Mouse (Mus musculus): Measurements from ENCODE around the gene Acan. TPM values are rescaled to one million over a fixed set of nuclear protein-coding genes. Genes with fewer than 3 reads are reported as not detected.

Acan gene
- polyA plus RNA-seq, 1 experiment from 2014 or later, result 0.24 TPM

DNA sequence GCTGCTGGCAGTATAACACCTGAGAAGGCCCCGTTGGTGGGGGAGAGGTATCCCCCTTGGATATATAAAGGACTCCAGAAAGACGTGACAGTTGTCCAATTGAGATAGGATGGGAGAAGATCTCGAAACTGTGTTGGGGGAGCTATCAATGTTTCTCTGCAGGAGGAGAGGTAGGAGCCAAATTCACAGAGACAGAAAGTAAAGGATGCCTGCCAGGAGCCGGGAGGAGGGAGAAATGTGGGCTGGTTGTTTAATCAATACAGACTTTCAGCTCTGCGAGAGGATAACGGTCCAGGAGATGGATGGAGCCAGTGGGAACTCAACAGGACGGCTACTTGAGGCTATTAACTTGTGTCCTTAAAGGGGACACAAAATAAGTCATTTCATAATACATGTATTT lies 14.2 kb downstream of the Acan start:
- H3K4me2 ChIP-seq (ENCODE audit: low read length), result no peak overlapping the region
- no peaks in the 10 kb centered on the region; the same call in 1 of the 2 replicates for H3K4me1 ChIP-seq (ENCODE audit: control insufficient read depth, insufficient read depth, low read length)
- no peaks in the 10 kb centered on the region for H3K36me3 ChIP-seq (ENCODE audit: control insufficient read depth, insufficient read depth, low read length)
- H3K9me3 ChIP-seq (replicated peaks; ENCODE audit: control insufficient read depth, low read length, poor library complexity, severe bottlenecking), result no peaks in the 10 kb centered on the region
- H3K4me3 ChIP-seq (ENCODE audit: low read depth, low read length), result no peak overlapping the region
- WGBS, result 66% methylated on average over 7 of the region's 7 CpGs
- H3K27ac ChIP-seq (ENCODE audit: low read length), result no peak overlapping the region
- H3K27me3 ChIP-seq (ENCODE audit: control insufficient read depth, insufficient read depth, low read depth, low read length), result no peaks in the 10 kb centered on the region
- no peak overlapping the region for H3K9ac ChIP-seq (ENCODE audit: low read depth, low read length)
- ATAC-seq, result no peak

GRCm38 (mm10) chr7:79068231-79068630 lies 14.9 kb downstream of the Acan start:
- H3K4me3 ChIP-seq (ENCODE audit: low read depth, low read length), result no peak overlapping the region
- no peak for ATAC-seq
- WGBS, result 62% methylated on average over 4 of the region's 4 CpGs

DNA sequence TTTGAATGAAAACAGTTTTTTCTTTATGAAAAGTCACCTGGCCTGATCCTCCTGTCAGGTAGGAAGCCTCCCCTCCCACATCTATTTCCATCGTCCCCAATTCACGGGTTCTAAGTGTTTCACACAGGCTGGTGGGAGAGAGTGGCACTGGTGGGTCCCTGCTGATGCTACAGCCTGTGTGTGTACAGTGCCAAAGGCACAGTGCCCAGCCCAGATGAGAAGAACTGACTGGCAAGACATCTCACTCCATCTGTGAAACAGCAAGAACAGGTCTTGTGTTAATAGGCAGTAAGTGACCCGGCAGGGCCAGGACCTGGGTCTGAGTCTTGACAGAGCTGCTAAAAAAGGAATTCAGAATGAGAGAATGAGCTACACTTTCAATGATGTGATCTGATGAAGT lies 25.9 kb downstream of the Acan start:
- no peaks in the 10 kb centered on the region for H3K9me3 ChIP-seq (replicated peaks; ENCODE audit: control insufficient read depth, low read length, poor library complexity, severe bottlenecking)
- H3K27me3 ChIP-seq (ENCODE audit: control insufficient read depth, insufficient read depth, low read depth, low read length), result no peaks in the 10 kb centered on the region
- no peaks in the 10 kb centered on the region for H3K4me1 ChIP-seq (ENCODE audit: control insufficient read depth, insufficient read depth, low read length)
- WGBS, result 75% methylated on average over 3 of the region's 3 CpGs
- no peak overlapping the region for H3K4me2 ChIP-seq (ENCODE audit: low read length)
- no peak overlapping the region for H3K27ac ChIP-seq (ENCODE audit: low read length)
- H3K4me3 ChIP-seq (ENCODE audit: low read depth, low read length), result no peak overlapping the region
- no peaks in the 10 kb centered on the region for H3K36me3 ChIP-seq (ENCODE audit: control insufficient read depth, insufficient read depth, low read length)
- no peak for ATAC-seq
- no peak overlapping the region for H3K9ac ChIP-seq (ENCODE audit: low read depth, low read length)

More at GRCm38 (mm10) chr7:79068231-79068630, 14.9 kb downstream of the Acan start:
- Histone ChIP-seq H3K27ac (ENCODE audit: low read length) (no peak overlapping the region), H3K4me1 (ENCODE audit: control insufficient read depth, insufficient read depth, low read length) (no peaks in the 10 kb centered on the region; the same call in 1 of the 2 replicates), H3K9ac (ENCODE audit: low read depth, low read length) (no peak overlapping the region), H3K9me3 (replicated peaks; ENCODE audit: control insufficient read depth, low read length, poor library complexity, severe bottlenecking) (no peaks in the 10 kb centered on the region), H3K27me3 (ENCODE audit: control insufficient read depth, insufficient read depth, low read depth, low read length) (no peaks in the 10 kb centered on the region), H3K36me3 (ENCODE audit: control insufficient read depth, insufficient read depth, low read length) (no peaks in the 10 kb centered on the region), H3K4me2 (ENCODE audit: low read length) (no peak overlapping the region)

- Histone ChIP-seq H3K36me3 (ENCODE audit: control insufficient read depth, insufficient read depth, low read length) (no peaks in the 10 kb centered on the region), H3K4me1 (ENCODE audit: control insufficient read depth, insufficient read depth, low read length) (no peaks in the 10 kb centered on the region), H3K4me2 (ENCODE audit: low read length) (no peak overlapping the region), H3K27ac (ENCODE audit: low read length) (no peak overlapping the region), H3K4me3 (ENCODE audit: low read depth, low read length) (no peak overlapping the region), H3K9ac (ENCODE audit: low read depth, low read length) (no peak overlapping the region), H3K9me3 (replicated peaks; ENCODE audit: control insufficient read depth, low read length, poor library complexity, severe bottlenecking) (no peaks in the 10 kb centered on the region), H3K27me3 (ENCODE audit: control insufficient read depth, insufficient read depth, low read depth, low read length) (no peaks in the 10 kb centered on the region)
- ATAC-seq, result peak; percentile 73
- WGBS, result 24% methylated on average over 7 of the region's 7 CpGs
Observed at GRCm38 (mm10) chr7:79080572-79081399, 27.5 kb downstream of the Acan start.

DNA sequence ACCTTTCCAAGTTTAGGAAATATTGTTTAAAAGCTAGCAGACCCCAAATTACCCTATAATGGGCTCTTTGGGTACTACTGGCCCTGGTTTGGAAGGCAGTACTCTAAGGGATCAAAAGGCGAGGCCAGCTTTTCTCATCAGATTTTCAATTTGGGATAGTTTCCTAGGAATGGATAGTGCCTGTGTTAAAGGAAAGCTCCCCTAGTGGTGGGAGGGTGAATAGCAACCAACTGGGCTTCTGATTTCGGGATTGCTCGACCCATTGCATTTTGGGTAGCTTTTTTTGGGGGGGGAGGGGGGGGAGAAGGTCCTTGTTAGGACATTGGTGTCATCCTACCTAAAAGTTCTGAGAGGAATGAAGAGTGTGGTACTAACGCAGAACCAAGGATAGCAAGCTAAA lies 35.8 kb downstream of the Acan start:
- H3K4me2 ChIP-seq (ENCODE audit: low read length), result no peak overlapping the region
- no peaks in the 10 kb centered on the region for H3K9me3 ChIP-seq (replicated peaks; ENCODE audit: control insufficient read depth, low read length, poor library complexity, severe bottlenecking)
- no peaks in the 10 kb centered on the region for H3K4me1 ChIP-seq (ENCODE audit: control insufficient read depth, insufficient read depth, low read length)
- H3K9ac ChIP-seq (ENCODE audit: low read depth, low read length), result no peak overlapping the region
- H3K27ac ChIP-seq (ENCODE audit: low read length), result no peak overlapping the region
- 72% methylated on average over 4 of the region's 4 CpGs for WGBS
- no peaks in the 10 kb centered on the region for H3K36me3 ChIP-seq (ENCODE audit: control insufficient read depth, insufficient read depth, low read length)
- no peaks in the 10 kb centered on the region for H3K27me3 ChIP-seq (ENCODE audit: control insufficient read depth, insufficient read depth, low read depth, low read length)
- H3K4me3 ChIP-seq (ENCODE audit: low read depth, low read length), result no peak overlapping the region
- no peak for ATAC-seq

DNA sequence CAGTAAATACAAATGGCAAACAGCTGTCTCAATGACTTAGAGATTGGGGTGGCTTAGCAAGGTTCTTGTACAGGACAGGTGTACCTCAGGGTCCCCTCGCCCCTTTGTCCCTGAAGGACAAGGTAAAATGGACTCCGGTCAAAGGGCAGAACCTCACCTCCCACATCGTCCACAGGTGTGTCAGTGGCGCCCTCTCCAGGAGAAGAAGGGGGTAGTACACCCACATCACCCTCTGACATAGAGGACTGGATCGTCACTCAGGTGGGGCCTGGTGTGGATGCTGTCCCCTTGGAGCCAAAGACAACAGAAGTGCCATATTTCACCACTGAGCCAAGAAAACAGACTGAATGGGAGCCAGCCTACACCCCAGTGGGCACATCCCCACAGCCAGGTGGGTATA lies 43.2 kb downstream of the Acan start:
- H3K9ac ChIP-seq (ENCODE audit: low read depth, low read length), result no peak overlapping the region
- ATAC-seq, result no peak
- no peak overlapping the region for H3K27ac ChIP-seq (ENCODE audit: low read length)
- 81% methylated on average over 5 of the region's 5 CpGs for WGBS
- no peaks in the 10 kb centered on the region for H3K27me3 ChIP-seq (ENCODE audit: control insufficient read depth, insufficient read depth, low read depth, low read length)
- no peak overlapping the region for H3K4me3 ChIP-seq (ENCODE audit: low read depth, low read length)
- H3K4me2 ChIP-seq (ENCODE audit: low read length), result no peak overlapping the region
- H3K36me3 ChIP-seq (ENCODE audit: control insufficient read depth, insufficient read depth, low read length), result no peaks in the 10 kb centered on the region
- no peaks in the 10 kb centered on the region for H3K9me3 ChIP-seq (replicated peaks; ENCODE audit: control insufficient read depth, low read length, poor library complexity, severe bottlenecking)
- H3K4me1 ChIP-seq (ENCODE audit: control insufficient read depth, insufficient read depth, low read length), result no peaks in the 10 kb centered on the region

DNA sequence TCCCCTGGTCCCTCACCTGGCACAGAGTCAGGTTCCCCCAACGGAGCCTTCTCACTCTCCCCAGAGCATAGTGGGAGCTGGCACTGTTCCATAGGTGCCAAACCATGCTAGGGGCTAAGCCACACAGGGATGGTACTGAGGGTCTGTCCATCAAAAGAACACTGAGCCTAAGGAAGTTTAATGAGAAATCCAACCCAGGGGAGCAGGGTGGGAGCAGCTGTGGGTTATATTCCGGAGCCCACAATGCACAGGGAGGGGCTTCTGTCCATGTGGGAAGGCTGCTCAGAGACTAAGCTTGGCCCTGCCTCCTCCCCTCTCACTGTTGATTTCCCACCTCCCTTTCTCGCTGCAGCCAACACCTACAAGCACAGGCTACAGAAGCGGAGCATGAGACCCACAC lies 60.6 kb downstream of the Acan start:
- H3K36me3 ChIP-seq (ENCODE audit: control insufficient read depth, insufficient read depth, low read length), result no peaks in the 10 kb centered on the region
- H3K4me3 ChIP-seq (ENCODE audit: low read depth, low read length), result no peak overlapping the region
- no peaks in the 10 kb centered on the region for H3K9me3 ChIP-seq (replicated peaks; ENCODE audit: control insufficient read depth, low read length, poor library complexity, severe bottlenecking)
- no peak overlapping the region for H3K9ac ChIP-seq (ENCODE audit: low read depth, low read length)
- H3K4me1 ChIP-seq (ENCODE audit: control insufficient read depth, insufficient read depth, low read length), result no peaks in the 10 kb centered on the region; the same call in 1 of the 2 replicates
- no peak overlapping the region for H3K27ac ChIP-seq (ENCODE audit: low read length)
- WGBS, result 30% methylated on average over 4 of the region's 4 CpGs
- no peaks in the 10 kb centered on the region for H3K27me3 ChIP-seq (ENCODE audit: control insufficient read depth, insufficient read depth, low read depth, low read length)
- 0 out of 2 replicates have a peak, but pooled peaks have one; percentile 42 for ATAC-seq
- H3K4me2 ChIP-seq (ENCODE audit: low read length), result no peak overlapping the region

DNA sequence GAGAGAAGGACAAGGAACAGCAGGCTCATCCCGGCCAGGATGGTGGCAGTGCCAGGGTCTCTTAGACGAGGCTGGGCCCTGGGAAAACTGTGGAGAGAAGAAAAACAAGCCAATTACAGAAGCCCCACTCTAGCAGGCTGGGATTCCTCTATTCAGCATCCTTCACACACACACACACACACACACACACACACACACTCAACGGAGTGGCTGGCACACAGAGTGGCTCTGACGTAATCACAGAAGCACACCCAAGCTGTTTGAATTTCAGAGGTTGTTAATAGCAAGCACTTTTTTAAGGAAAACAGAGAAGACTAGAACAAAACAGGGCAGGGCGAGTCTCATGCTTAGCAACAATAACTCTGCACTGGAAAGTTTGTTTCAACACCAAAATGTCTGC lies 70.2 kb downstream of the Acan start:
- no peak overlapping the region for H3K9ac ChIP-seq (ENCODE audit: low read depth, low read length)
- no peak overlapping the region for H3K27ac ChIP-seq (ENCODE audit: low read length)
- H3K4me2 ChIP-seq (ENCODE audit: low read length), result no peak overlapping the region
- no peaks in the 10 kb centered on the region for H3K9me3 ChIP-seq (replicated peaks; ENCODE audit: control insufficient read depth, low read length, poor library complexity, severe bottlenecking)
- no peak overlapping the region for H3K4me3 ChIP-seq (ENCODE audit: low read depth, low read length)
- H3K4me1 ChIP-seq (ENCODE audit: control insufficient read depth, insufficient read depth, low read length), result no peaks in the 10 kb centered on the region
- whole genome bisulfite sequencing, result 77% methylated on average over 5 of the region's 5 CpGs
- H3K36me3 ChIP-seq (ENCODE audit: control insufficient read depth, insufficient read depth, low read length), result no peaks in the 10 kb centered on the region
- H3K27me3 ChIP-seq (ENCODE audit: control insufficient read depth, insufficient read depth, low read depth, low read length), result no peaks in the 10 kb centered on the region
- ATAC-seq, result no peak

DNA sequence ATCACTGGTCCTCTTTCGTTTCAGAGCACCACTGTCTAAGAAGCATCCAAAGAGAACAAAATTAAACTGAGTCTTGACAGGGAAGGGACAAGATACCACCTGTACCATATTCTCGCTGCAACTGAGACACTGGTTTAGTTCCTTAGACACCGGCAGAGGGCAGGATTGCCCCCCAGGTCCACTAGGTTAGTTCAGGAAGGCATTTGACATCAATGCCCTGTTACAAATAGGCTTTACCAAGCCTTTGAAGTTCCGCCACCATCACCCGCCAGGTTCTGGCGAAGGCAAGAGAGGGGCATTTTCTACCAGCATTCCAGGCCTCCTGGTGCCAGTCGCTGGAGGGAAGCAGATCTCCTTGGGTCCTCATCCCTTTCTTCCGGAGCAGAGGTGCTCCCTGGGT lies 76.6 kb downstream of the Acan start:
- Histone ChIP-seq H3K9me3 (replicated peaks; ENCODE audit: control insufficient read depth, low read length, poor library complexity, severe bottlenecking) (no peaks in the 10 kb centered on the region), H3K4me3 (ENCODE audit: low read depth, low read length) (no peak overlapping the region), H3K27me3 (ENCODE audit: control insufficient read depth, insufficient read depth, low read depth, low read length) (peaks cover 6% of the 10 kb centered on the region; the same call in 1 of the 2 replicates), H3K36me3 (ENCODE audit: control insufficient read depth, insufficient read depth, low read length) (no peaks in the 10 kb centered on the region), H3K4me2 (ENCODE audit: low read length) (peak overlapping the region; percentile 44), H3K4me1 (ENCODE audit: control insufficient read depth, insufficient read depth, low read length) (peaks cover 9% of the 10 kb centered on the region), H3K27ac (ENCODE audit: low read length) (no peak overlapping the region), H3K9ac (ENCODE audit: low read depth, low read length) (peak overlapping the region; percentile 15; the same call in 1 of the 2 replicates)
- ATAC-seq, result no peak
- WGBS, result 8% methylated on average over 8 of the region's 8 CpGs
